Mouse (Mus musculus) lung, postnatal 14 days (tissue): ENCODE data around the gene Dact3.
A peak's percentile ranks its signal among the peaks of the same experiment; 100 is the strongest.

Source experiments
- DNase-seq: peaks from one replicate; pipeline ENCODE4 v3.0.0; 2021

Gene Dact3

GRCm38 (mm10) chr7:16859902-16860651 lies 15.0 kb upstream of the Dact3 start:
- DNase-seq = peak; percentile 76

- DNase-seq = no peak
Measured at GRCm38 (mm10) chr7:16867488-16867887, 7.6 kb upstream of the Dact3 start.

DNA sequence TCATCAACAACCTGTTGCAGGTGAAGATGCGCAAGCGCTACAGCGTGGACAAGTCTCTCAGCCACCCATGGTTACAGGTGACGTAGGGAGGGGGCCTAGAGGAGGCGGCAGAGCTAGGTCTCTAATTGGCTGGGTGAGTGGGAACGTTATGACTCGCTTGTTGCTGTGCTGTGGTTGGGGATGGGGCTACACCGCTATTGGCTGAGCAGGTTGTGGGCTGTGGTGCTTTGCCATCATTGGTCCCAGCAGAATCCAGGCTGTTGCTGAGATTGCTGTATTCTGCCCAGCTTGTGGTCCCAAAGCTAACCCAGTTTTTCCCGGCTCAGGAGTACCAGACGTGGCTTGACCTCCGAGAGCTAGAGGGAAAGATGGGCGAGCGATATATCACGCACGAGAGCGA lies 5.6 kb upstream of the Dact3 start:
- no peak for DNase-seq

DNA sequence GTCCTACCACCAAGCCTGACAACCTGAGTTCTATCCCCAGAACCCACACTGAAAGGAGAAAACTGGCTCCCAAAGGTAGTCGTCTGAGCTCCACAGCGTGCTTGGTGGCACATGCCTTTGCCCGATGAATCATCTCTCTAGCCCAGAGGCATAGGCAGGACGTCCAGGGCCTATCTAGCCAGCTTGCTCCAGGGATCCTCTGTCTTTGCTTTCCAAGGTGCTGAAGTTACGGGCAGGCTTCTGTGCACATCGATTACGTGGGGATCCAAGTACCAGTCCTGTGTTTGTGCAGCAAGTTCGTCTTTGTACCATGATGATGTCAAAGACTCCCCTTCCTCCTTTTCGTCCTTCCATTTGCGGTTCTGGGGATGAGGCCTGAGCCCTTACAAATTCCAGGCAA lies 3.5 kb upstream of the Dact3 start:
- DNase-seq = no peak

DNA sequence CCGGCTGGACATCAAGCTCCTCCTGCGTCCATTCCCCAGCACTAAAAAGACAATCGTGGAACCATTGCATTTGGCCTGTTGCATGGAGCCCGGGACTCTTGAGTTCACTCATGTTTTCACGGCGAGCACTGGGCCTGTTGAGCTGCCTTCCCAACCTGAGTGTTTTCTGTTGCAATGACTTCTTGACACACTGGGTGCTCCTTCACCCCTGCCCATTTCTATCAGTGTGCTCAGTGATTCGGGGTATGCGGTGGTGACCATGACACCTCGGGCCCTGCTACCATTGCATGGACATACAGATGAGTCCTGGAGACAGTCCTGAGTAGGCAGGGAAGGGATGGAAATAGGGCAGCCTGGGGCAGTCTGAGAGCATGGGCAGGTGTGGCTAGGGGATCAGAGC lies 2.6 kb upstream of the Dact3 start:
- no peak for DNase-seq

- DNase-seq = no peak
Measured at GRCm38 (mm10) chr7:16873392-16873791, 1.7 kb upstream of the Dact3 start.

- peak; percentile 83 for DNase-seq
Measured at GRCm38 (mm10) chr7:16874190-16874589, 927 bp upstream of the Dact3 start.

GRCm38 (mm10) chr7:16874756-16875309 lies 284 bp upstream of the Dact3 start:
- peak; percentile 99 for DNase-seq

DNA sequence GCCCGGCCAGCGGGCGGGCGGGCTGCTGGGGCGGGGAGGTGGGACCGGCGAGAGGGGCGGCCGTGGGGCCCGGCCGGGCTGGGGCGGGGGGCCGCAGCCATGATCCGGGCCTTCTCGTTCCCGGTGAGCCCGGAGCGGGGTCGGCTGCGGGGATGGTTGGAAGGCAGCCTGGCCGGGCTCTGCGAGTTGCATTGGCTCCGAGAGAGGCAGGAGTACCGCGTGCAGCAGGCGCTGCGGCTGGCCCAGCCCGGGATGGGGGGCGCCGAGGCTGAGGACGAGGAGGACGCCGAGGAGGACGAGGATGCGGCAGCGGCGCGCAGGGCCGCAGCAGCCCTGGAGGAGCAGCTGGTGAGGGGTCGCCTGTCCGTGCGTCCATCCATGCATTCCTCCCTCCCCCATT lies 209 bp downstream of the Dact3 start:
- DNase-seq = no peak

DNA sequence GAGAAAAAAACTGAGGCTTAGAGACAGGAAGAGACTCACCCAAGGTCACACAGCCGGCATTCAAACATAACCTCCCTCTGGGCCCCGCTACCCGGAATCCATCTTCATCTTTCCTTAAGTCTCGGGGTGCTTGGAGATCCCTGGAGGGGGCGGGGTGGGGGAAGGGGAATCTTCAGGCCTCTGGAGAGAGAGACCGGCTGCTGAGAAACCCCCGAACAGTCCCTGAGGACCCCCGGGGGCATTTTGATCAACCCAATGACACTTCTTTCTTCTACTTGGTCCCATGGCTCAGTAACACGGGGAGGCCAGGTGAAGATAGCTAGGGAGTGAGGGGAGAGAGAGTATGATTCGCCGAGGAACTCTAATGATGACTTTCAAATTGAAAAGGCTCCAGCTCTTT lies 889 bp downstream of the Dact3 start:
- no peak for DNase-seq

GRCm38 (mm10) chr7:16876608-16877007 lies 1.5 kb downstream of the Dact3 start:
- DNase-seq = peak; percentile 36

DNA sequence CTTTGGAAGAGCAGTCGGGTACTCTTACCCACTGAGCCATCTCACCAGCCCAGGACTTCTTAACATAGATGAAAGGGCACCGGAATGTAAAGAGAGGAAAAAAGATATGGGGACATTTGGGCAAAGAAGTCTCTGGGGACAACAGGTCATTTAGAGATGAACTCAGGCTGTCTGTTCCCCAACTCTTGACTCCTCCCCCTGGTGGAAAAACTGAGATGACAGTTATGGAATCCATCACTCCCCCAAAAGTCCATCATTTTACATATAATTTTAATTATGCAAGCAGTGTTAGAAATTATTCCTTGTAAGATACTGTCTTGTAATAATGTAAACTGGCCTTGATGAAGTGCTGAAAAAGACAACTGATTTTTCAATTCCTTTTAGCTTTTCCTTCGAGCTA lies 2.6 kb downstream of the Dact3 start:
- DNase-seq = no peak

GRCm38 (mm10) chr7:16879796-16880547 lies 4.9 kb downstream of the Dact3 start:
- DNase-seq = peak; percentile 52

DNA sequence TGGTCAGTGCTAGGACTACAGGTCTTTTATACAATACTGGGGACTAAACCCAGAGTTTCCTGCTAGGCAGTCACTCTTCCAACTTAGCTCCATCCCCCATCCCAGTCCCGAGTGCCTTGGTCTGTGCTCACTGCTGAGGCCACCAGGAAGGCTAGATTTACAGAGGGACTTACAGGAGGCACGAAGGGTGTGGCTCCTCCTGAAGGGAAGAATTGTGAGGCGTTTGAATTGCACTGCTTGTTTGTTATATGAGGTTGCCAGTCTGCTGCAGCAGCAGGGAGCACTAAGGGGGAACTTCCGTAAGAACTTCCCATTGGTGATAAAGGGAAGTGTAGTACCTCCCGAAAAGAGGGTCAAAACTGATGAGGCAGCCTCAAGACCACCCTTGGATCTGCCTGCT lies 5.5 kb downstream of the Dact3 start:
- DNase-seq = no peak

DNA sequence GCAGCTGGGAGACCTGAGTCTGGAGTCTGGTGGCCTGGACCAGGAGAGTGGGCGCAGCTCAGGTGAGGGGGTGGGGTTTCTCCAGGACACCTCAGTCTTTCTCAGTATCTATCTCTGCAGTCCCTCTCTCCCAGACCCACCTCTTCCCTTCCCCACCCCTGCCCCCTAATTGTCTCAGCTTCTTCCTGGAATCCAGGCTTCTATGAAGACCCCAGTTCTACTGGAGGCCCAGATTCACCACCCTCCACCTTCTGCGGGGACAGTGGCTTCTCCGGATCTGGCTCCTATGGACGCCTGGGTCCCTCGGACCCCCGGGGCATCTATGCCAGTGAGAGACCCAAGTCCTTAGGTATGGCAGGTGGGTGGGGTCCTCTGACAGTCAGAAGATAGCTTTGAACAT lies 8.0 kb downstream of the Dact3 start:
- no peak for DNase-seq

GRCm38 (mm10) chr7:16884334-16884733 lies 9.2 kb downstream of the Dact3 start:
- no peak for DNase-seq

- no peak for DNase-seq
Measured at GRCm38 (mm10) chr7:16885271-16885776, 10.2 kb downstream of the Dact3 start.

- DNase-seq = no peak
Measured at GRCm38 (mm10) chr7:16885905-16886304, 10.8 kb downstream of the Dact3 start.

DNA sequence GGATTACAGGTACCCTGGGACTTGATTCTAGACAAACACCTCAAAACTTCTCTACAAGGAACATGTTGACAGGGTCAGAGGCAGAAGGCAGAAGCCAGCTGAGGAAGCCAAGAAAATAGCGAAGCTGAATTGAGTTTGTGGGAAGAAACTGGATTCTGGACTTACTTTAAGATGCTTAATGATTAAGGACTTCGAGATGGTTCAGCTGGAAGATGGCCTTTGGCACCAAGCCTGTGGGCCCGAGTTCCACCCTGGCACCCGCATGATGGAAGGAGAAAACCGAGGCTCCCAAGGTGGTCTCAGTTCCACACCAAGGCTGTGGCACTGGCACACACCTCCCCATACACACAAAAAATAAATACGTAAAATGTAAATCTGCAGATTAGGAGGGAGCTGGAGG lies 15.4 kb downstream of the Dact3 start:
- peak; percentile 37 for DNase-seq

DNA sequence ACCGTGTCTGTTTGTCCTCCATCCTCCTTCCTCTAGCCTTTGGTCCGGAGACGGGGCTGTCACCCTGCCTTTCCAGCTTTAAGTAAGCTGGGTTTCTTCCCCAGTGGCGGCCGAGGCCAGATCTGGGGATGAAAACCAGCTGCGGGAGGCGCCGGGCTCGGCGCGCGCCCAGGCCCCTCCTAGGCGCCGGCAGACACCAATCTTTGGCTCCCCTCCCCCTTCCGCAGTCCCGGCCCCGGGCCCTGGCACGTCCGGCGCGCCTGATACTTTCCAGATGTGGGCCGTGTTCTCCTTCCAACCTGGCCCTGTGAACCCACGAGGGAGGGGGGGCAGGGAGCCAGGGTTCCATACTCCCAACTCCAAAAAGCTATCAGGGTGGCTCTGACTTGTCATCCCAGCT lies 15.8 kb downstream of the Dact3 start:
- DNase-seq = peak; percentile 83

DNA sequence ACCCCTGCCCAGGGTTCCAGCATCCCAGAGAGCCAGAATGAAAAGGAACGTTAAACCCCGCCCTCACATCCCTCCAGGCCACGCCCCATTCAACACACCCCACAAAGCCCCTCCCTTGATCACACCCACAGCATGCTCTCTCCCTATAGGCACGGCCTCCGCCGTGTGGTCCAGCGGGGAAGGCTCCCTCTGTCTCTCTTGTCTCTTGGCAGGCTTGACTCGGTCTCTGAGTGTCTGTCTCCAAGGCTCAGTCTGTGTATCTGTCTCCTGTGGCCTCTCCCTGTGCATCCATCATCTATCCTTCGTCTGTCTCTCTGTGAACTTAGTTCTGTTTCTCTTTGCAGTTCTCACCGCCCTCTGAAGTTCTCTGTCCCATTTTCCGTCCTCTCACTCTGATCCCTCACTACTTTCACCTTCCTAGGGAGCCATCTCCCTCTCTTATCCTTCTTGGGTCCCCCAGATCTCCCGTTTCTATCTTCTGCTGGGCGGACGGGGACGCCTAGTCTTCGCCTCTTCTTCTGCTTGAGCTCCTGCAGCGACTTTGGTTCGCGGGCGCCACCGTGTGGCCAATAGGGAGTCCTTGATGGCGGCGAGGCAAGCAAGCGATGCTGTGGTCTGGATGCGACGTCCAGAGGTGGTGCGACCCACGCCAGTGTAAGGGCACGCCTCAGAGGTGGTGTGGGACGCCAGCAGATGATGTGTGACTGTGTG lies 16.7 kb downstream of the Dact3 start, which contains the start of gene Gng8:
Gene Gng8 (plus strand): TSS at position 146 of the 711 bp plus-strand sequence.
- DNase-seq = peak; percentile 89

- DNase-seq = no peak
Measured at GRCm38 (mm10) chr7:16892352-16892730, 17.2 kb downstream of the Dact3 start.

DNA sequence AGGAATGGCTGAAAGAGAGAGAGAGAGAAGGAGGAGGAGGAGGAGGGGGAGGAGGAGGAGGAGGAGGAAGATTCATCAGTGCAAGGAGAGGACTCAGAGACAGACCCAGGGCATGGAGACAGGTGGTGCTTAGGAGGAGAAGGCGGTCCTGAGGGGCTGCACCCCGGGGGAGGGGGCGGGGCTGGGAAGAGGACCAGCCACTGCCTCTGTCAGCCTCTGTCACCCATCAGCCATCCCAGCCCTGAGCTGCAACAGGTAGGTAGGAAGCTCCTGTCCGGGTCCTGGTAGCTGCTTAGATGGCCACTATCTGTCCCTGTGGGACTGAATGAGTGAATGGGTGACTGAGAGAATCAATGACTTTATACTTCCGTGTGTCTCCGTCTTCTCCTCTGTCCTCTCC lies 18.5 kb downstream of the Dact3 start:
- no peak for DNase-seq
